Mouse (Mus musculus): ENCODE results near the gene Kctd11. TPM values are rescaled to one million over a fixed set of nuclear protein-coding genes. Genes with fewer than 3 reads are reported as not detected.
A peak's percentile ranks its signal among the peaks of the same experiment; 100 is the strongest.

Gene Kctd11
- polyA plus RNA-seq, 1 experiment: 8.0 TPM

DNA sequence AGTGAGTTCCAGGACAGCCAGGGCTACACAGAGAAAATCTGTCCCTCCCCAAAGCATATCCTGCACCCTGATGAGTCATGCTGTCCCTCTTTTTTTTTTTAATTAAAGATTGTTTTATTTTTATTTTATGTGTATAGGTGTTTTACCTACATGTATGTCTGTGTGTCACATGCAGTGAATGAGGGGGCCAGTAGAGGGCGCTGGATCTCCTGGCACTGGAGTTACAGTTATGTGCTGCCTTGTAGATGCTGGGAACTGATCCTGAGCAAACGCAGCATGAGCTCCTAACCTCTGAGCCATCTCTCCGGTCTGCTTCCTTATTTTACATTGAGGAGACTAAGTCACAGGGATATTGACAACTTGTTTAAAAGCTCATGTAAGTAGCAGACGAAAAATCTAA is 1.9 kb upstream of the Kctd11 start:
- Histone ChIP-seq H3K36me3 (ENCODE audit: control insufficient read depth, insufficient read depth, low read length) (peaks cover 49% of the 10 kb centered on the region), H3K4me1 (replicated peaks; ENCODE audit: control insufficient read depth, insufficient read depth, low read length) (peaks cover 19% of the 10 kb centered on the region), H3K27ac (ENCODE audit: control insufficient read depth, insufficient read depth, low read length) (no peak overlapping the region), H3K4me3 (ENCODE audit: control insufficient read depth, insufficient read depth, low read length) (no peak overlapping the region), H3K27me3 (ENCODE audit: control insufficient read depth, insufficient read depth, low read length) (no peaks in the 10 kb centered on the region)
- TF ChIP-seq CTCF (IDR thresholded peaks at IDR 0.05; ENCODE audit: borderline replicate concordance, control insufficient read depth, extremely low read depth, insufficient read depth, low read length, poor library complexity) (peak; percentile 38; the same call in 1 of the 2 replicates), POLR2A (IDR thresholded peaks at IDR 0.05; ENCODE audit: control insufficient read depth, extremely low read depth, insufficient read depth, low read length, poor library complexity) (no peak)
- DNase-seq: peak; percentile 71
- WGBS: 91% methylated on average over 4 of the region's 4 CpGs

DNA sequence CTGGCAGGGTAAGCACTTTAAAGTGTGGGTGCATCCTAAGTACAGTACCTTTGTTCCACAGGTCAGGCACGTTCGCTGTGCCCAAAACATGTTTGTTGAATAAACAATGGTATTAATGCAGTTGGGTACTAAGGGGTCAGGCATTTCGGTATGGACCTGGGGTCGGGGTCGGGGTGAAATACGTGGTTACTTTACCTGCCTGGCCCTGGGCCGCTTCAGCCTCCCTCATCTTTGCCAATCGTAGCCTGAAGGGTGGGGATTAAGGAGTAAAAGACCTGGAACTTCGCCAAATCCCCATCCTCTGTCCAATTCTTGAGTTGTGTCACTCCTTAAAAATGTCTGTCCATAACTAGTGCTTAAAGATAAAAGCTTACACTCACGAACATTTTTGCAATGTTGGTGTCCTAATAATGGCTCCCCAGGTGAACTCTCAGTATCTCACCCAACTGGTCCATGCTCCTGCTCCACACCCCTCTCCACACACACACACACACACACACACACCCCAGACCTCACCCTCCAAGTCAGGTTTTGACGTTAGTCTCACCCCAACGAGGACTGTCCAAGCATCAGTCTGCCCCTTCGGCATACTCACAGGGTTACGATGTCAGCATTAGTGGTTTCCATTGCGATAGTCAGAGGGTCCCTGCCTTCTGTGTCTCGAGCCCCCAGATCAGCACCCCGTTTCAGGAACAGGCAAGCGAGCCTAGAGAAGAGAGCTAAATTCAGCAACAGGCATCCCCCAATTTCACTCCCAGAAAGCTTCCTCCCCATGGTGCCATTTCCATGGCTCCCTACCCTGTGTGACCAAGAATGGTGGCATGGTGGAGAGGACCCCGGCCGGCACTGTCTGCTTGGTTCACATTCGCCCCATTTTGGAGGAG is 823 bp upstream of the Kctd11 start:
- TF ChIP-seq CTCF (IDR thresholded peaks at IDR 0.05; ENCODE audit: borderline replicate concordance, control insufficient read depth, extremely low read depth, insufficient read depth, low read length, poor library complexity) (no peak), POLR2A (IDR thresholded peaks at IDR 0.05; ENCODE audit: control insufficient read depth, extremely low read depth, insufficient read depth, low read length, poor library complexity) (no peak)
- DNase-seq: no peak
- 89% methylated on average over 21 of the region's 21 CpGs for WGBS
- Histone ChIP-seq H3K36me3 (ENCODE audit: control insufficient read depth, insufficient read depth, low read length) (peaks cover 38% of the 10 kb centered on the region), H3K27me3 (ENCODE audit: control insufficient read depth, insufficient read depth, low read length) (no peaks in the 10 kb centered on the region), H3K4me3 (ENCODE audit: control insufficient read depth, insufficient read depth, low read length) (0 out of 2 replicates have a peak overlapping the region, but pooled peaks have one; percentile 39), H3K27ac (ENCODE audit: control insufficient read depth, insufficient read depth, low read length) (peak overlapping the region; percentile 10; the same call in 1 of the 2 replicates), H3K4me1 (replicated peaks; ENCODE audit: control insufficient read depth, insufficient read depth, low read length) (peaks cover 19% of the 10 kb centered on the region)

DNA sequence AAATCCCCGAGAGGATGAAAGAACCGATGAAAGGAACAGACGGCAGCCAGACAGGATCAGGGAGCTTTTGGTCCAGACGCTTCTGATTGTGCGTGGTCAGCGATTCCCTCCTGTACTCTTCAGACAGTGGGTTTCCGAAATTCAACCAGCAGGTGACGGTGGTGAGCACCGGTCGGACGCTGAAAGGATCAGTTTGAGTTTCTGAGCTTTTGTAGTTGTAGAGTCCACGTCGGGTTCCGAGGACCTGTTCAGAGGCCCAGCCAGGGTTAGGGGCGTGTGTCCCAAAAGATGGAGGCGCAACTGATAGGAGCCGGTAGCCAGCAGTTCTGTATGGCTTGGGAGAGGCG is 727 bp downstream of the Kctd11 start:
- peak overlapping the region; percentile 39 for H3K4me3 ChIP-seq (ENCODE audit: control insufficient read depth, insufficient read depth, low read length)
- no peaks in the 10 kb centered on the region for H3K27me3 ChIP-seq (ENCODE audit: control insufficient read depth, insufficient read depth, low read length)
- peaks cover 23% of the 10 kb centered on the region for H3K36me3 ChIP-seq (ENCODE audit: control insufficient read depth, insufficient read depth, low read length)
- TF ChIP-seq CTCF (IDR thresholded peaks at IDR 0.05; ENCODE audit: borderline replicate concordance, control insufficient read depth, extremely low read depth, insufficient read depth, low read length, poor library complexity): peak; percentile 69; the same call in 1 of the 2 replicates
- TF ChIP-seq POLR2A (IDR thresholded peaks at IDR 0.05; ENCODE audit: control insufficient read depth, extremely low read depth, insufficient read depth, low read length, poor library complexity): 0 out of 2 replicates have a peak, but pooled peaks have one; percentile 9
- 4% methylated on average over 18 of the region's 18 CpGs for WGBS
- H3K4me1 ChIP-seq (replicated peaks; ENCODE audit: control insufficient read depth, insufficient read depth, low read length): peaks cover 19% of the 10 kb centered on the region
- DNase-seq: peak; percentile 66
- H3K27ac ChIP-seq (ENCODE audit: control insufficient read depth, insufficient read depth, low read length): 0 out of 2 replicates have a peak overlapping the region, but pooled peaks have one; percentile 4

DNA sequence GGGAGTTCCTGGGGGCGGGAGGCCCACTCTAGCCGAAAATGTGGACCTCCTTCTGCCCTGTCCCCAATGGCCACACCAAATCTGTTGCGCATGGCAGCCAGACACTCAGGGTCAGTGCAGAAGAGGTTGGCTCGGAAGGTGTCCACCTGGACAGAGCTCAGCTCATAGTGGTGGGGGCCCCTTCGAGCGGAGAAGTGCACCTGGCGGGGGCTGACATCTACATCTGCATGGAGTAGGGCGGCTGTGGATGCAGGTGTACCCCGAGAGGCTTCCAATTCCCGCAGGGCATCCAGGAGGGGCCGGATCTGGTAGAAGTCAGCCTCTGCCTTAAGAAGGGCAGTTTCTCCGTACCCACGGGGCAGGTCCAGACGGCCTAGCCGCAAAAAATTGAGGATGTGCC is 1.5 kb downstream of the Kctd11 start:
- DNase-seq: no peak
- peaks cover 15% of the 10 kb centered on the region for H3K36me3 ChIP-seq (ENCODE audit: control insufficient read depth, insufficient read depth, low read length)
- TF ChIP-seq CTCF (IDR thresholded peaks at IDR 0.05; ENCODE audit: borderline replicate concordance, control insufficient read depth, extremely low read depth, insufficient read depth, low read length, poor library complexity) (no peak), POLR2A (IDR thresholded peaks at IDR 0.05; ENCODE audit: control insufficient read depth, extremely low read depth, insufficient read depth, low read length, poor library complexity) (no peak)
- no peak overlapping the region for H3K4me3 ChIP-seq (ENCODE audit: control insufficient read depth, insufficient read depth, low read length)
- WGBS: 95% methylated on average over 15 of the region's 15 CpGs
- H3K4me1 ChIP-seq (replicated peaks; ENCODE audit: control insufficient read depth, insufficient read depth, low read length): peaks cover 19% of the 10 kb centered on the region
- H3K27me3 ChIP-seq (ENCODE audit: control insufficient read depth, insufficient read depth, low read length): no peaks in the 10 kb centered on the region
- H3K27ac ChIP-seq (ENCODE audit: control insufficient read depth, insufficient read depth, low read length): no peak overlapping the region

DNA sequence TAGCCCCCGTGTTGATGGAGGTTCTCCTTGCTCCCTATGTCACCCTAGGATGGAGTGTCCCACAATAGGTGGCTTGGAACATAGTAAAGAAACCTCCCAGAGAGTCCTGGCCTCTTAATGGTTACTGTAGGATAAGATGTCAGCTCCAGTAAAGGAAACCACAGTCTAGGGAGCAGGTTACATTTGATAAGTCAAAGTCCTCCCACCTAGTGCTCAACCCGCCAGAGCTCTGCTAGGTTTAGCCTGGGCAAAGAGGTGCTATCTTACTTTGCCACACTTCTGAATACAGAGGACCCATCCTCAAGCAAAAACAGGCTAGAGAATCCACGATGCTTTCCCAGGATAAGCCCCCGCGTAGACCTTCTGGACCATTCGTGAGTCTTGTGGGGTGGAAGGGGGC is 2.3 kb downstream of the Kctd11 start:
- DNase-seq: no peak
- TF ChIP-seq CTCF (IDR thresholded peaks at IDR 0.05; ENCODE audit: borderline replicate concordance, control insufficient read depth, extremely low read depth, insufficient read depth, low read length, poor library complexity) (no peak), POLR2A (IDR thresholded peaks at IDR 0.05; ENCODE audit: control insufficient read depth, extremely low read depth, insufficient read depth, low read length, poor library complexity) (no peak)
- Histone ChIP-seq H3K27ac (ENCODE audit: control insufficient read depth, insufficient read depth, low read length) (no peak overlapping the region), H3K4me3 (ENCODE audit: control insufficient read depth, insufficient read depth, low read length) (no peak overlapping the region), H3K27me3 (ENCODE audit: control insufficient read depth, insufficient read depth, low read length) (no peaks in the 10 kb centered on the region), H3K36me3 (ENCODE audit: control insufficient read depth, insufficient read depth, low read length) (peaks cover 8% of the 10 kb centered on the region), H3K4me1 (replicated peaks; ENCODE audit: control insufficient read depth, insufficient read depth, low read length) (peaks cover 19% of the 10 kb centered on the region)
- 93% methylated on average over 6 of the region's 6 CpGs for WGBS

DNA sequence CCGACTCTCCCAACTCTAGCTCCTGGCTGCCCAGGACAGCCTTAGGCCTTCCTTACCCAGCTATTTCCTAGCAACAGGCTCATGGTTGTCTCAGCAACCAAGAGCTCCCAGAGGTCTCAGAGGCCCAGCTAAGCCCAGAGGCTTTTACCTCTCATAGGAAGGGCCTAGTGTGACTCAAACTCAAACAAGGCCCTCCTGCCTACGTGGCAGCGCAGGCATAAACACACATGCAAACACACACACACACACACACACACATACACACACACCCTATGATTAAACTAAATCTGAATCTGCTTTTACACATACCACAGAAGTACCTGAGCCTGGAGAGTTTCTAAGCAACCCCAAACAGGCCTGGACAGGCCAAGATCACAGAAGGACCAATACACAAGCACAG is 2.8 kb downstream of the Kctd11 start:
- Histone ChIP-seq H3K27me3 (ENCODE audit: control insufficient read depth, insufficient read depth, low read length) (no peaks in the 10 kb centered on the region), H3K27ac (ENCODE audit: control insufficient read depth, insufficient read depth, low read length) (no peak overlapping the region), H3K4me3 (ENCODE audit: control insufficient read depth, insufficient read depth, low read length) (no peak overlapping the region), H3K4me1 (replicated peaks; ENCODE audit: control insufficient read depth, insufficient read depth, low read length) (peaks cover 19% of the 10 kb centered on the region), H3K36me3 (ENCODE audit: control insufficient read depth, insufficient read depth, low read length) (peaks cover 2% of the 10 kb centered on the region)
- 96% methylated on average over 3 of the region's 3 CpGs for WGBS
- no peak for TF ChIP-seq POLR2A (IDR thresholded peaks at IDR 0.05; ENCODE audit: control insufficient read depth, extremely low read depth, insufficient read depth, low read length, poor library complexity)
- TF ChIP-seq CTCF (IDR thresholded peaks at IDR 0.05; ENCODE audit: borderline replicate concordance, control insufficient read depth, extremely low read depth, insufficient read depth, low read length, poor library complexity): no peak
- DNase-seq: no peak

Measured in thymus, adult 2 months (tissue).